Mouse (Mus musculus) c-Kit-positive CD71-negative TER-119-negative erythroid progenitor cells, embryonic 14.5 days (primary cell): Measurements from ENCODE around the gene Dynlt1b.
"Not testable (repeated sequence)": the region's sequence is repeated elsewhere in the genome, so short reads cannot be mapped to it uniquely, and the experiment has no call there.

Experiments used
- DNase-seq: peaks from one replicate; pipeline ENCODE4 v3.0.0-alpha.2; 2013; ENCODE audit warnings: low read depth

Gene Dynlt1b

DNA sequence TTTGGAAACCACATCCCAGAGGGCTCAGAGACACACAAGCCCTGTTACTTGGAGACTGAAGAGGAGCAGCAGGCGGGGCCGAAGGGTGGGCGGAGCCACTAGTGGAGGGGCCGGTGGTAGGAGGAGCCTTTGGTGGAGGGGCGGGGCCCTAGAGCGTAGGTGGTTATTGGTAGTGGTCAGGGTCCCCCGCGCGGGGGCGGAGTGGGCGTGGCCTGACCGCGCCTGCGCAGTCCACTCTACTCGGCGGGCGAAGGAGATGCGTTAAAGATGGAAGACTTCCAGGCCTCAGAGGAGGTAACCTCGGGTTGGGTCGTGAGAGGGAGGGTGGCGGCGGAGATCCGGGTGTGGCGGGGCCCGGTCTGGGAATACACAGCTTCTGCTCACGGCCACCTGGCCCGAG lies at the start of gene Dynlt1b:
TSS of gene Dynlt1b (plus strand) at position 168 of the 400 bp plus-strand sequence.
- peak; percentile 99 for DNase-seq

DNA sequence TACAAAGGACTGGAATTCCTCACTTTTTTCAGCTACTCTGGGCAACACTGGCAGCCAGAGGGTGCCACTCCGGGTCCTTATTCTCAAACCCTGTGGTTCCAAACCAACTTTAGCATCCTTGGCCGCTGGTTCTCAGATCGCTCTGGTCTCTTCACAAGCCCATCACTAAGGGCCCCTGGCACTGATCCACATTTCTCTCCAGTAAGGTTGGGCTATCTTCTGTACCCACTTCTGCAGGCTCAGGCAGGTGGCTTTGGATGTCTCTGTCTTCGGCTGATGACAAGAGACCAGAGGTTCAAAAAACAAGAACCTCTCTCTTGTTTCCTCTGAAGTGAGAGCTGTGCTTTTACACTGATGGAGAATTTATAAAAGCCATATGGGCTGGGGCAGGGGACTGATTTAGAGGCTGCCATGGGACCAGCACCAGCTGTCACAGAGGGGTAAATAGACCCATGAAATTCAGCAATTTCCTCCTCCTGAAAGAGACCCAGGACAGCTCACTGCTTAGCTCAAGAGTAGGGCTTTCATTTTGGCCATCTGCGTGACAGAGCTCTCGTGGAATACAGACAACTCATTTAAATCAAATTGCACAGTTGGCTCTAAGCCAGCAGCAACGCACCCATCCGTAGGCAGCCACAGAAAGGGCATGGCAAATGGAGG lies 49.6 kb upstream of the Dynlt1b start:
- DNase-seq, result not testable (repeated sequence)

DNA sequence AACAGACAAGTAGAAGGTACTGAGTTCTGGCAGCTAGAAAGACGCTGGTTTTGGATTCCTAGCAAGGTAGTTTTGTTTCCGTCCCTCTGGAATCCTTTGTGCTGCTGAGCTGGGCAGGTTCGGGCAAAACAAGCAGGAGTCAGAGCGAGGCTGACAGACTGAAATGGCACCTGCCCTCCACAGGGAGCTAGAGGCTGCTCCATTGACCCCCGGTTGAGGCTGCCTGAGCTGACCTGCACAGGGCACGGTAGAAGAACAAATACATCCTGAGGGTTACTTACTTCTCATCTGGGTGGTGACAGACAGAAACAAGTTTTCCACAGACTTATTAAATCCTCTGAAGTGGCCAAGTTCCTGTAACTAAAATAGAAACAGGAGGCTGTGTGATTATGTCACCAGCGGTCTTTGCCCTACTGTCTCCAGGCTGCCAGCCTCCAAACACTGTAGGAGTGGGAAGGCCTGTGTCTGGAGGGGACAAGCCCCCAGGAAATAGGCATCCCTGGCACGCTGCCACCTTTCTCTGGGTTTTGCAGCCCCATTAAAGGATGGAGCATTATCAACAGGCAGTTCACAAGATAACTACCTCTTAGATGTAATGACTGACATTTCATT lies 48.7 kb upstream of the Dynlt1b start:
- DNase-seq, result not testable (repeated sequence)

DNA sequence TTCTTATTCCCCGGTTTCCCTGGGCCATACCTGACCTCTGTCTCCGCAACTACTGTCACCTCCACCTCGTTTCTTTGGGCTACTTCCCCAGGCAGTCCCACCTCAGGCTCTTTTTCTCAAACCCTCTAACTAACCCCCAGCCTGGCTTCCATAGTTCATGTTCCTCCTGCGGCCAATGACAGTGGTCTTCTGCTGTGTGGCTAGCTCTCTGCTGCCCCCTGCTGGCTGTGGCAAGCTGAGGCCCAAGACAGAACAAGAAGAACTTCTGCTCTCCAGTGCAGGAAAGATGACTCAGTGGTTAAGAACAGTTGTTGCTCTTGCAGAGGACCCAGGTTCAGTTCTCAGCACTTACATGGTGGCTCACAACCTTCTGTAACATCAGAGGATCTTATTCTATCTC lies 43.0 kb upstream of the Dynlt1b start:
- not testable (repeated sequence) for DNase-seq

DNA sequence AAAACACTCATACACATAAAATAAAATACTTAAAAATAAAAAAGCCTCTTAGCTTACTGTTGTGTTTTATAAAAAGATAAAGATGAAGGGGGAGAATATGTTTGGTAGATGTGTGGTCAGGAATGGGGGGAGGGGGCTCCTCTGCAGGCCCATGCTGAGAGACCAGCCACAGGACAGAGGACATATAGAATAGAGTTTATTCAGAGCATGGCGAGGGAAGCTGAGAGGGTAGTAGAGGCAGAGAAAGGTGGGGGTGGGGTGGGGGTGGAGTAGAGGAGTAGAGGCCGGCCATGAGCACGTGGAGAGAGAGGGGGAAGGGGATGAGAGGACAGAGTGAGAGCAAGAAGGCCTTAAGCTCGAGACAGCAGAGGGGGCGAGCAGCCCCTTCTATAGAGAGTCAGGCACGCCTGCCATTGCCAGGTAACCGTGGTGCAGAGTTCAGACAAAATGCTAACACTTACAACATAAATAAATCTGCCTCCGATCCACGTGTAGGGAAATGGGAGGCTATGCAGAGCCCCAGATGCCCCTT lies 42.5 kb upstream of the Dynlt1b start:
- DNase-seq, result not testable (repeated sequence)

DNA sequence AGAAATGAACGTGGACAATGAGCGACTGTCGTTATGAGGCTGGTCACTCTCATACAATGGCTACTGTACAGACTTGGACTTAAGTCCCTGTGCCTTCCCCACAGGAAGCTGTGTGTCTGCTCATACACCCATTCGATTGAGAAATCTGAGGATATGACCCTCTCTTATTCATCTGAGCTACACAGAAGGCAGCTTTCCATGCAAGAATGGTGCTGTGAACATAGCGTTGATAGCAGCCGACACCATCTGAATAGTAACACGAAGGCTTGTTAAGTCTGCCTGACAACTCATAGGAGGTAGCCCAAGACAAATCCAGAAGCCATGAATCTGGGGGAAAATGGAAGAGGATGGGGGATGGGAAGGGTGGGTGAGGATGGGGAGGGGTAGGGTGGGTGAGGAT lies 40.4 kb upstream of the Dynlt1b start:
- DNase-seq, result not testable (repeated sequence)

DNA sequence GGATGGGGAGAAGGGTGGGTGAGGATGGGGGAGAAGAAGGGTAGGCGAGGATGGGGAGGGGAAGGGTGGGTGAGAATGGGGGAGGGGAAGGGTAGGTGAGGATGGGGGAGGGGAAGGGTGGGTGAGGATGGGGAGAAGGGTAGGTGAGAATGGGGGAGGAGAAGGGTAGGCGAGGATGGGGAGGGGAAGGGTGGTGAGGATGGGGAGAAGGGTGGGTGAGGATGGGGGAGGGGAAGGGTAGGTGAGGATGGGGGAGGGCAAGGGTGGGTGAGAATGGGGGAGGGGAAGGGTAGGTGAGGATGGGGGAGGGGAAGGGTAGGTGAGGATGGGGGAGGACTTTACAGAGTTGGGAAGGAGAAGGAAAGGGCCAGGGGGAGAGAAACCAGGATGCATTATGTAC lies 39.2 kb upstream of the Dynlt1b start:
- not testable (repeated sequence) for DNase-seq

DNA sequence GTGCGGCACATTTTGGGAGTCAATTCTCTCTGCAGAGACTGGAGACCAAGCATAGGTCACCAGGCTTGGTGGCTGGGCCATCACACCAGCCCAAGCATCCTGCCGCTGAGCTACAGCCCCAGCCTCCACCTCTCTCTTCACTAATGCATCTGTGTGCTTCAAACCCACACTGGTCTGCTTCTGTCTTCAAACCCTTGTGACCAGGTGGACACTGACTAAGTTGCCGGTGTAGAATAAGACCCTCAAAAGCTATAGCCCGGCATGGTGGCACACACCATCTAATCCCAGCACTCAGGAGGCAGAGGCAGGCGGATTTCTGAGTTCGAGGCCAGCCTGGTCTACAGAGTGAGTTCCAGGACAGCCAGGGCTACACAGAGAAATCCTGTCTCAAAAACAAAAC lies 38.2 kb upstream of the Dynlt1b start:
- DNase-seq, result not testable (repeated sequence)

DNA sequence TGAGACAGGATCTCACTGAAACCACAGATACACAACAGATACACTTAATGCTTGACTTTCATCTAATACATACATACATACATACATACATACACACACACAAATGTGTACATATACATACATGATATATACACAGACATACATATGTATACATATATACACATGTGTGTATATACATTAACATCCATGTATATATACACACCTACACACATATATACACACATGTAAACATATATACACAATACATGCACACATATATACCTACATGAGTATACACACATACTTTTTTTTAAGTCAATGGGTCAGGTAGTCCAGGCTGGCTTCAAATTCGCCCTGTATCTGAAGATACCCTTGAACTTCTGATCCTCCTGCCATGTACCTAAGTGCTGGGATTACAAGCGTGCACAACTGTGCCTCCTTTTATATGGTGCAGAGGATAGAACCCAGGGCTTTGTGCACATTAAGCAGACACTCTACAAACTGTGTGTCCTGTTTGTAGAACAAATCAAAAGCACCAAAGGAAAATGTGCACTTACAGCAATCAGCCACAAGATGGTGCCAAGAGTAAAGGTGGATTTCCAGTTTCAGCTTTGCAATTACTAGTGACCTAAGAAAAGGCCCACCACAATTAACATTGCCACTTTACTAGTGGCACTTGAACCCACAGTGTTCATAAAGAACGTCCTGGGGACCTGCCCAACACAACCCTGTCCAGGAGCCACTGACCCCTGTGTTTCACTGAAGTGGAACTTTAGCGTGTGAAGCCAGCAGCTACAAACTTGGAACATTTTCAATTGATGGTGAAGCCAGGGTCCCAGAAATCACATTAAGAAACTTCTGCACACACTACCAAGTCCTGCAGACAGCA lies 37.2 kb upstream of the Dynlt1b start:
- DNase-seq, result not testable (repeated sequence)

DNA sequence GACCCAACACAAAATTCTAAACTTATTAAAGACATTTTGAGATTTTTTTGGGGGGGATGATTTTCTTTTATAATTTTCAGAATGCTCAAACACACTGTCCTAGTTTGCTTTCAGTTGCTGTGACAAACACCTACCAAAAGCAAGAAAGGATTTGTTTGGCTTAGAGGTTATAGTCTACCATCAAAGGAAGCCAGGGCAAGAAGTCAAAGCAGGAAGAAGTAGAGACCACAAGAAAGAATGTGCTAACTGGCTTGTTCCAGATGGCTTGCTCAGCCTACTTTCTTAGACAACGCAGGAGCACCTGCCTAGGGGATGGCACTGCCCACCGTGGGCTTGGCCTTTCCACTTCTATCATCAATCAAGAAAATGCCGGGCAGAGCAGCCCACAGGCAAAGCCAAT lies 31.8 kb upstream of the Dynlt1b start:
- DNase-seq, result not testable (repeated sequence)

DNA sequence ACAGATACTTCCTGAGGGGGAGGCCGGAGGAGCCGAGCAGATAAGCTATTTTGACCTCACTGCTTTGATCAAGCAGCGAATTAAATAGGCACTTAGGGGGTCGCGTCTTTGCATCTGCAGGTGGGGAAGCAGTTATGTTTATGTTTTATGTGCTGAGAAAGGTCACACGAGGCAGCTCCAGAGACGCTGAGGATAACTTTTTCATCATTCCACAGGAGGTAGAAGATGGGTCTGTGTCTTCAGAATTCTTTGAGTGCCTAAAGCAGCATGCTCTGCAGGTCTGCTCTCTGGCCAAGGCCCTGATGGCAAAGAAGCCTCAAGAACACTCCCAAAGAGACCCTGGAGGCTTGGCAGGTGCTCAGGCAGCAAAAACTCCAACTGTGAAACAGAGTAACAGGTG lies 31.1 kb upstream of the Dynlt1b start:
- not testable (repeated sequence) for DNase-seq

DNA sequence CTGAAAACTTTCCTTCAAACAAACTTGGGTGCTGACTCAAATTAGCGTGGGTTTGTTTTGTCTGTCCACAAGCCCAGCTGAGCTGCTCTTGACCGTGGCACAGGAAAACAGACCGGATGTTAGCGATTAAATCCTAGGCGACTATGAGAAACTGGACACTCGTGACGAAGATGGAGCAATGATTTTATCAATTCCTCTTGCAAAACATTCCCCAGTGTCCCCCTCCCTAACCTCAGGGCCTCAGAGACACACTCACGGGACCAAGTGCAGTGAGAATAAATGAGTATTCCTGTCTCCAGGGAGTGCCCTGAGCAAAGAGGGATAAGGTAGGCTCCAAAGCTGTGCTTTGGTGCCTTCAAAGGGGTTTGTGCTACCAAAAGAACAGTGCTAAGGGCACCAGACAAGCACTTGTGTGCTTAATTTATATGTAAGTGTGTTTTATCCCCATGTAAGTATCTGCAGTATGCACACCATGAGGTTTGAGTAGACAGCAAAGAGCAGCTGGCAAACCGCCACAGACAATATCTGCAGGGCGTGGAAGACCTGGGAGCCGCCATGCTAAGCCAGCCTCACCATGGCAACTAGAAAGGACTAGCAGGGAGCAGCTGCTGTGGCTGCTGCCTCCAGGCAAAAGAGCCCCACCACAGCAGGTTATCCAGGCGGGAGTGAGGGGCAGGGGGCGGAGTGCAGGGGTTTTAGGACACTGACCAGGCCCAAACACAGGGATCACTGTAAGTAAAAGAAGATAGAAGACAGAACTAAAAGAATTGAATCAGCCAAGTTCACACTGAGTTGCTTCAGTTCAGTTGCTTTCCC lies 30.4 kb upstream of the Dynlt1b start:
- not testable (repeated sequence) for DNase-seq

DNA sequence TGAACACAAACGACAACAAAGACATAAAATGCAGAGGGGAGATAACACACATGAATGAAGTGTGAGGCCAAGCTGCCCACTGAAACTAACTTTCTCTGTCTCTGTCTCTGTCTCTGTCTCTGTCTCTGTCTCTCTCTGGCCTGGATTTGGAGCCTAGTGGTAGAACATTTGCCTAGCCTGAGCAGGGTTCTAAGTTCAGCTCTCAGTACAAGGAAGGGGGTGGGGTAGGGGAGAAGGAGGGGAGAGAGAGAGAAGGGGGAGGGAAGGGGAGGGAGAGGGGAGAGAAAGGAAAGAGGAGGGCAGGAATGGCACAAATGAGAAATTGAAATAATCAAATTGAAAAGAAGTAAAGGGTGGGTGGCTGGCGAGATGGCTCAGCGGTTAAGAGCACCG lies 29.8 kb upstream of the Dynlt1b start:
- not testable (repeated sequence) for DNase-seq

DNA sequence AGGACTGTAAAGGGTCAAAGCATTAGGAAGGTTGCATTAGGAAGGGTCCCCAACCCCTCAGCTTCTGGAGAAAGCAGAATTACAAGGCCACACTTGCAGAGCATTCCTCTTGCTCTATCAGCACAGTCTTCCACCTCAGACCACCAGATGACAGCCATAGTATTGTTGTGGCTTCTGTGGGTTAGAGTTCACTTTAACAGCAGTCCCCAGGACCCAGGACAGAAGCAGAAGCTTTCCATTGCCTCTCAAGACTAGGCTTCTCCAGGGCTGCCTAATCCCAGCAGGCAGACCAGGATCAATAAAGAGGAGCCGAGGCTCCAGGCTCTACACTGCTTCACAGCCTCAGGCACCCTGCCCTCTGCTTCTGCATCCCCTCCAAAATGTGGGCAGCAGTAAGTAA lies 25.4 kb upstream of the Dynlt1b start:
- not testable (repeated sequence) for DNase-seq

DNA sequence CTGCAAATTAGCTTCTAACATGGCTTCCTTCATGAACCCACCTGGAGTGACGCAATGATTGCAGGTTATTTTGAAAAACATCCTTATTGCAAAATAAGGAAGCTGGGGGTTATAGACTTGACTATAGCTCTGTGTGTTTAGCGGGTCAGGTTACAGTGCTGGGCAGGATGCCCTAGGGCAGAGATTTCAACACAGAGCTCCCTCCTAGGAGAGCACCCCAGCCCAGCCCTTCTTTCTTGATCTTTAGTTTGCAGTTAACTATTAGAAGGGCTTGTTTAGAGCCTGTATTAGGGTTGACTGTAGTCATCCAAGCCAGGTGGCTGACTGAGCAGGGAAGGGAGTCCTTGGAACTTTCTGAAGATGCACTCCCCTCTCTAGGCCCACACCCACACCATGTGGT lies 22.9 kb upstream of the Dynlt1b start:
- DNase-seq, result not testable (repeated sequence)

DNA sequence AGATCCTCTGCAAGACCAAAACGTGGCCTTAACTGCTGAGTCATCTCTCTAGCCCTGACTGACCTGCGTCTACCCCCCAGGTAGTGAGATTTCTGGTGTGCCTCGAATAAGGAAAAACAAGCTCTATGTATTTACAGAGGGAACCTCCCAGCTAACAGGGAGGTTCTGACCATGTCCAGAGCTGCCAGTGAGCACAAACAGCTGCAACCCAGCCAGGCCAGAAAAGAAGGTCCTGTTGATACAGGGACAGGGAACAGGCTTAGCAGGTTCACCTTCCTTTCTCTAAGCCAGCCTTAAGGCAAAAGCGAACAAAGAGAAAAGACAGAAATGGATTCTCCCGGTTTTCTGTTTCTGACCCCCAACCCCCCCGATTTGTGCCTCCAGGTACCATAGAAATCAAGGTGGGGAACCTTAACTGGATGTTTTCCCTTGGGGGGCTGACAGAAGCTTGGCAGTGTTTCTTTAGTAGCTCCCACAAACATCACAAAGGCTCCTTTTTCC lies 19.1 kb upstream of the Dynlt1b start:
- DNase-seq, result not testable (repeated sequence)

DNA sequence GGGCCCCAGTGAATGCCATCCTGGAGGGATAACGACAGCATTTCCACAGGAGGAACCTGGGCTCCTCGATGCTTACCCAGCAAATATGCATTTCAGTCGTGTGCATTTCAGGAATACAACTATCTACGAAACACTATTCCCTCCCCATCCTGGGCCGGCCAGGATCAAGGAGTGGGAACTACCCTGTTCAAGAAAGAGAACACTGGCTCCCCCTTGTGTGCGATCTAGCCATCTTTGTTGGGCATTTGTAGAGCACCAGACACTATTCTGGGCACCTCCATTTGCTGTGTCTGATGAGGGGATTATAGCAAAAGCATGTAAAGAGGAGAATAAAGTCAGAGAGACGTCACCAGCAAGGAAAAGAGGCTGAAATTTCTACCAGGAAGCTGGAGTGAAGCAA lies 12.8 kb upstream of the Dynlt1b start:
- not testable (repeated sequence) for DNase-seq

DNA sequence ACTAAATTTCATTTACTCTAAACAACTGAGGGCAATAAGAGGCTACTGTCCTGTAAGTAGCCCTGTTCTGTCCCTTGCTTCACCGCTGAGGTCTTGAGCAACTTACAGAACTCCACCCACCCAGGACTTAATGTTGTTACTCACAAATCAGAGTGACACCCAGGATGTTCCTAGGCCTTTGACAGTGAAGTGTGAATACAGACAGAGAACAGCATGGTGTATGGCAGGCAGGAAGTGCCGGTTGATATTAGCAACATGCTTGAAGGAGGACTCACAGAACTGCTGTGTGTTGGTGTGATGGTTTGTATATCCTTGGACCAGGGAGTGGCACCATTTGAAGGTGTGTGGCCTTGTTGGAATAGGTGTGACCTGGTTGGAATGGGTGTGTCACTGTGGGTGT lies 9.4 kb upstream of the Dynlt1b start:
- not testable (repeated sequence) for DNase-seq

DNA sequence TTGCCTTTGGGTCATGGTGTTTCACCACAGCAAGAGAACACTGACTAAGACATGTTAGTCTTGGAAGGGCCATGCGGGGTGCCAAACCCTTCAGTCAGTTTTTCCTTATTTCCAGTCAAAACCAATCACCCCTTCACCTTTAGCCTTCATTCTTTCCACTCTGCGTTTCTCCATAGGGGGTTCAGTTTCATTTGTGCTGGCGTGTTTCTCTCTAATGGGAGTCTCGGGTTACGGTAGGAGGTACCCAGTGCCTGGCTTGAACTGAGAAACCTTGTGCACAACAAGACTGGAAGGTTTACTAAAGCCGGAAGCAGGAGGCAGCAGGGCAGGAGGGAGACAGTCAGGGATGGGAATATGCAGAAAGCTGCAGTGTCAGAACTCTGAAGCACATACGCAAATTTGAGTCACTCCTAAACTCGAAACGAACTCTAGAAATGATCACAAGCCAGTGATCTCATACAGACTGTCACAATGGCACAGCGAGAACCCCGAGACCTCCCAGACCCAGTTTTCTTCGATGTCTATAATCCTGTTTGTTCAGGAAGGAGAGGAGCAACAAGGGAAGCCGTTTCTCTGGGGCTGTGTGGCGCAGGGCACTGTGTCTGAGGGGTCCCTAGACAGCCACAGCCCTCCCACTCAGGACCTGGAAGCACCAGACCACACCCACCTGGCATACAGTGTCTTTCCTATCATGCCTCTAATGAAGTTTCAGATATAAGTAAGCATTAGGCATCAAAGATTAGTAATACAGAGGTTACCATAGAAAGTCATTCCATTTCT lies 8.2 kb upstream of the Dynlt1b start:
- DNase-seq, result not testable (repeated sequence)

DNA sequence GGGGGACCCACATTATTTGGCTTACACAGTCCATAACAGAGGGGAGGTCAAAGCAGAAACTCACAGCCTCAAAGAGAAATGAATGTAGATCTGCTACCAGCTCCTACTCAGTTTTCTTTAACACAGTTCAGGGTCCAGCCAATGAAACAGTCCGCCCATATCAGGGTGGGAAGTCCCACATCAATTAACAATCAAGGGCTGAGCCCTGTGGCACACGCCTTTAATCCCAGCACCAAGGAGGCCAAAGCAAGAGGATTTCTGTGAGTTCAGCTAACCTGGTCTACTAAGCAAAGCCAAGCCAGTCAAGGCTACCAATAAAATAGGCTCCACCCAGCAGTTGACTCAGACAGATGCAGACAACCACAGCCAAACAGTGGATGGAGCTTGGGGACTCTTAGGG lies 7.5 kb upstream of the Dynlt1b start:
- DNase-seq, result not testable (repeated sequence)

DNA sequence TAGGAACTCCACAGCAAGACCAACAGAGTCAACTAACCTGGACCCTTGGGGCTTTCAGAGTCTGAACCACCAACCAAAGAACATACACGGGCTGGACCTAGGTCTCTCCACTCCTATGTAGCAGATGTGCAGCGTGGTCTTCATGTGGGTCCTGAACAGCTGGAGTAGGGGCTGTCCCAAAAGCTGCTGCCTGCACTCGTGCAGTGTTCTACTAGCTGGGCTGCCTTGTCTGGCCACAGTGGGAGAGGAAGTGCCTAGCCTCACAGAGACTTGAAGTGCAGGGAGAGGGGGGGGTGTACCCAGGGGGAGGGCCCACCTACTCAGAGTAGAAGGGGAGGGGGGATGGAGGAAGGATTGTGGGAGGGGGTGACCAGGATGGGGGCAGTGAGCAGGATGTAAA lies 7.1 kb upstream of the Dynlt1b start:
- not testable (repeated sequence) for DNase-seq
